Mouse (Mus musculus) hindbrain, postnatal 0 days (tissue): ENCODE measurements at regions not wholly inside any gene's neighbourhood (a gene's known extent, or its start where the extent isn't known, plus 50 kb on each side); places are given as distances from the start of the nearest gene placed in this dataset.

Experiments used
- ATAC-seq: fragments of 200-750 bp; cut with Nextera tagmentation; 2 replicates; pipeline ENCODE4 v1.8.0; 2017; ENCODE audit warnings: mild to moderate bottlenecking, moderate TSS enrichment, moderate library complexity
- DNase-seq: peaks from one replicate; pipeline ENCODE4 v3.0.0-alpha.2; 2015; ENCODE audit warnings: low spot score
- H3K27ac ChIP-seq: fragments of 300-500 bp; sonication (generic); 2 replicates; pipeline ENCODE4 v1.5.1; 2014; ENCODE audit warnings: mild to moderate bottlenecking
- H3K27me3 ChIP-seq: fragments of 300-500 bp; sonication (generic); 2 replicates; pipeline ENCODE4 v1.6.1; 2014; ENCODE audit warnings: low read length, mixed read lengths; ENCODE audit not compliant: insufficient read depth
- H3K36me3 ChIP-seq: fragments of 300-500 bp; sonication (generic); 2 replicates; pipeline ENCODE4 v1.6.1; 2014; ENCODE audit warnings: low read length, mixed read lengths; ENCODE audit not compliant: insufficient read depth
- H3K4me1 ChIP-seq: fragments of 300-500 bp; sonication (generic); 2 replicates; pipeline ENCODE4 v1.6.1; 2014; ENCODE audit warnings: antibody characterized with exemption, low read length, mixed read lengths; ENCODE audit not compliant: insufficient read depth
- H3K4me2 ChIP-seq: fragments of 300-500 bp; sonication (generic); 2 replicates; pipeline ENCODE4 v1.6.1; 2014; ENCODE audit warnings: low read depth, mild to moderate bottlenecking, low read length, moderate library complexity, mixed read lengths
- H3K4me3 ChIP-seq: fragments of 300-500 bp; sonication (generic); 2 replicates; pipeline ENCODE4 v1.5.1; 2014; ENCODE audit warnings: low read length
- H3K9ac ChIP-seq: fragments of 300-500 bp; sonication (generic); replicated peaks from 2 replicates; pipeline ENCODE4 v1.6.1; 2014; ENCODE audit warnings: mild to moderate bottlenecking, low read length, moderate library complexity, mixed read lengths
- H3K9me3 ChIP-seq: fragments of 300-500 bp; sonication (generic); 2 replicates; pipeline ENCODE4 v1.6.1; 2016; ENCODE audit warnings: low read length, mixed read lengths
- CTCF ChIP-seq: IDR thresholded peaks from 2 replicates; pipeline ENCODE4 v1.5.1; 2016; ENCODE audit warnings: antibody characterized with exemption, control low read depth, low read depth
- WGBS: fragments of 180-500 bp; shearing (Covaris S2); extraction: QIAGEN DNeasy Blood & Tissue Kit; methylation state at CpG from one replicate; pipeline ENCODE4 v1.1.7; 2014; 5-methylcytosine and 5-hydroxymethylcytosine counted together

DNA sequence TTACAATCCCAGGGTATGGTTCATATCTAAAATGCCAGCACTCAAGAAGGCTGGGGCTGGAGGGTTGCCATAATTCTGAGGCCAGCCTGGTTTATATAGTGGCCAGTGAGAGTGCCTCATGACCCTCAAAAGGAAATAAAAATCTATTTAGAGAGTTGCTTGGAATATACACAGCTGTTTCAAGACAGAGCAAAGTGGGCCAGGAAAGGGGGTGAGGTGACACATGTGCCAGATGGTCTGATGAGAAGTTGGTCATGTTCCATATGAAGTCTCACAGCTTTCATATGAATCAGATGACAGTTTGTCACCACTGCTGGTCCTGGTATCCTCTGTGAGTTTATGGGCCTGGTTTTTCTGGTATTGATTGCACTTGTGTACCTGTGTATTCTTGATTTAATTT lies 261.5 kb upstream of the Ube2e3 start:
- Histone ChIP-seq H3K9me3 (0 out of 2 replicates have a peak, but pooled peaks cover 3% of the 10 kb centered on the region), H3K4me2 (no peak overlapping the region), H3K27ac (no peak overlapping the region), H3K36me3 (no peaks in the 10 kb centered on the region), H3K4me3 (no peak overlapping the region), H3K9ac (no peak overlapping the region), H3K4me1 (no peaks in the 10 kb centered on the region), H3K27me3 (no peaks in the 10 kb centered on the region)
- ATAC-seq (peak; percentile 49; the same call in 1 of the 2 replicates), DNase-seq (peak; percentile 43)
- no peak for TF ChIP-seq CTCF

DNA sequence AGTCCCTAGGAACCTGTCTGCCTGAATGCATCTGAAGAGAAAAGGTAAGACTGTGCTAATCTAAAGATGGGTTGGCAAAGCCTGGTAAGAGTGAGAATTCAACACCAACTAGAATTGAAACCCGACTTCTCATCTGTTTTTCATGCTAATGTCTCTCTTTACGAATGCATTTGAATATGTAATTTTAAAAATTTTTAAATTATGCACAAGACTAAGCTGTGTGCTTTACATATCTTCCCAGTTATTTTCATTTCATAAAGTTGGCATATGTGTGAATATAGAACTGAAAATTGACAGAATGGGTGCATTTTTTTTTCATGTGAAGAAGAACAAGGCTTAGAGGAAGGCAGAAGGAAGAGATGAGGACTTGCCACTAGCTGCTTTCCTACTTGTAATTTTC lies 267.2 kb upstream of the Ube2e3 start:
- Histone ChIP-seq H3K4me3 (no peak overlapping the region), H3K9ac (no peak overlapping the region), H3K4me1 (no peaks in the 10 kb centered on the region), H3K4me2 (no peak overlapping the region), H3K36me3 (no peaks in the 10 kb centered on the region), H3K9me3 (no peaks in the 10 kb centered on the region), H3K27me3 (no peaks in the 10 kb centered on the region), H3K27ac (no peak overlapping the region)
- DNase-seq (no peak), ATAC-seq (no peak)
- no peak for TF ChIP-seq CTCF
- 89% methylated on average over 2 of the region's 2 CpGs for WGBS

DNA sequence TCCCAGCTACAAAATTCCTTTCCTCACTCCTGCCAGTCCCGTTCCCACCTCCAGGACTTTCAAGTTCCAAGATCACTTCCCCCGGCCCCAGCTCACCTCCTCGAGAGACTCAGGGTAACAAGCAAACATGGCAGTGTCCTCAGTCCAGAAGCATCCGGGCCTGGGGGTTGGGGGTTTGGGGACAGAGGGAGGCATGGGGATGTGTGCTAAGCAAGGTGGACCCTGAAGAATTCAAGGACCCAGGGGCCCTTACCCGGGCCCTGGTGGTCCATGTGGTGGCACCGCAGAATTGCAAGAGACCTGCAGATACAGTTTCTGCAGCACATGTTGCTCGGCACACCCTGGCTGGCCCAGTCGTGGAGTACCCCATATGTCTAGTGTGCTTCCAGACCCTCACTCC lies 269.9 kb upstream of the Ube2e3 start:
- no peak overlapping the region for H3K27ac ChIP-seq
- no peak overlapping the region for H3K9ac ChIP-seq
- H3K36me3 ChIP-seq: no peaks in the 10 kb centered on the region
- ATAC-seq: no peak
- no peak for TF ChIP-seq CTCF
- H3K4me3 ChIP-seq: no peak overlapping the region
- no peak for DNase-seq
- no peaks in the 10 kb centered on the region for H3K4me1 ChIP-seq
- H3K27me3 ChIP-seq: no peaks in the 10 kb centered on the region
- WGBS: 92% methylated on average over 8 of the region's 8 CpGs
- no peaks in the 10 kb centered on the region for H3K9me3 ChIP-seq
- H3K4me2 ChIP-seq: no peak overlapping the region

- Histone ChIP-seq H3K27me3 (no peaks in the 10 kb centered on the region), H3K27ac (no peak overlapping the region), H3K9ac (no peak overlapping the region), H3K4me3 (no peak overlapping the region), H3K36me3 (no peaks in the 10 kb centered on the region), H3K4me2 (no peak overlapping the region), H3K9me3 (no peaks in the 10 kb centered on the region), H3K4me1 (no peaks in the 10 kb centered on the region)
- WGBS: 72% methylated on average over 2 of the region's 2 CpGs
- TF ChIP-seq CTCF: no peak
- no peak for ATAC-seq
- DNase-seq: no peak
Observed at GRCm38 (mm10) chr2:78596251-78596650, 271.7 kb upstream of the Ube2e3 start.

DNA sequence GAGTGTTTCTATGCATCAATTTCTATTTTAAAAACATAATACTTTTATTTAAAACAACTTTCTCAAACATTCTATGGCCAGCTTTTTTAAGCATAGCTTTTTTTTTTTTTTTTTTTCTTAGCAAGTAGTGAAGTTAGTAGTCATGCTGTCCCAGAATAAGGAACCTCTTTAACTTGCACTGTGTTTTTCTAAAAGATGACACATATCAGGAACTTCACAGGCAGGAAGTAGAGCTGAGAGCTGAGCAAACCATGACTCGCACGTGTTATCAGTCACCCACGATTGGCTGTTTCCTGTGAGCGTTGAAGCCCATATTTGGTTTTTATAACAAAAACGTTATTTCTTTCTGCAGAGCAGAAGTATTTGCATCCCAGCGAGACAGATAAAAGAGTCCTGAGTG lies 287.9 kb upstream of the Ube2e3 start:
- no peak for ATAC-seq
- Histone ChIP-seq H3K27ac (no peak overlapping the region), H3K4me1 (no peaks in the 10 kb centered on the region), H3K9me3 (no peaks in the 10 kb centered on the region), H3K36me3 (no peaks in the 10 kb centered on the region), H3K4me3 (no peak overlapping the region), H3K9ac (no peak overlapping the region), H3K4me2 (no peak overlapping the region), H3K27me3 (no peaks in the 10 kb centered on the region)
- DNase-seq: no peak
- TF ChIP-seq CTCF: no peak
- 72% methylated on average over 6 of the region's 6 CpGs for WGBS

DNA sequence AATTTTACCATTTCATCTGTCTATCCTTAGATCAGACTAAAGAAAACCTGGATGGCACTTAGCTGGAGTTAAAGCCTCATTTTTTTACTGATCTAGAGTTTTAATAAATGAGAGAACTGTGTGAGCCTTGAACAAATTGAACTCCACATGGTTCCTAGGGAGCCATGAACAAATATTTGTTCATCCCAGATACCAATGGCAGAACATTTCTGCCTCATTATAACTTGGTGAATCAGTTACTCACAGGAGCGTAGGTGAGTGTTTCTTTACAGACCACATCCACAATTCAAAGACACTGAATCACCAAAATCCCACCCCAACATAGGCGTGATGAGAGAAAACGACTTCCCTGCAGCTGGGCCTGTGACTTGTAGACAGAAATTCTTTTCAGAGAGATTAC lies 295.4 kb upstream of the Ube2e3 start:
- no peaks in the 10 kb centered on the region for H3K27me3 ChIP-seq
- H3K36me3 ChIP-seq: no peaks in the 10 kb centered on the region
- H3K4me3 ChIP-seq: no peak overlapping the region
- no peak overlapping the region for H3K27ac ChIP-seq
- no peak overlapping the region for H3K9ac ChIP-seq
- no peak for ATAC-seq
- no peaks in the 10 kb centered on the region for H3K4me1 ChIP-seq
- H3K4me2 ChIP-seq: no peak overlapping the region
- WGBS: 75% methylated on average over 3 of the region's 3 CpGs
- no peaks in the 10 kb centered on the region for H3K9me3 ChIP-seq
- no peak for DNase-seq
- no peak for TF ChIP-seq CTCF

- 49% methylated on average over 1 of the region's 1 CpGs for WGBS
- ATAC-seq (no peak), DNase-seq (no peak)
- Histone ChIP-seq H3K4me2 (no peak overlapping the region), H3K36me3 (no peaks in the 10 kb centered on the region), H3K4me1 (no peaks in the 10 kb centered on the region), H3K4me3 (no peak overlapping the region), H3K27me3 (no peaks in the 10 kb centered on the region), H3K9ac (no peak overlapping the region), H3K27ac (no peak overlapping the region), H3K9me3 (no peaks in the 10 kb centered on the region)
- TF ChIP-seq CTCF: no peak
Observed at GRCm38 (mm10) chr2:78558128-78558527, 309.8 kb upstream of the Ube2e3 start.

DNA sequence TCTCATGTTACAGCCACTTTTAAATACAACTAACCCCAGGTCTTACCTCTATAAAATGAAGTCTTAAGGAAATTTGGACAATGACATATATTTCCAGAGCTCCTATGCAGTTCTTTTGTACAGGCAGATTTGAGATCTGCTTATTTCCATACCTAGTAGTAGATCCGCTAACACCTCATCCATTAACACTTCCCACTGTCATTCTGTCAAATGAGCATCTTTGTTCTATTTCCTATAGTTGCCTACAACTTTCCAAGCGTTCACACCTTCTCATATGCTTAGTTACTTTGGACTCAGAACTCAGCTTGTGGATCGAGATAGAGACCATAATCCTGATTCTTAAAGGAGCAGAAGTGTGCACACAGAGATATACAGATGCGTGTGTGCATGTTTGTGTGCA lies 316.8 kb upstream of the Ube2e3 start:
- DNase-seq: no peak
- no peak for ATAC-seq
- TF ChIP-seq CTCF: no peak
- no peaks in the 10 kb centered on the region for H3K36me3 ChIP-seq
- H3K27ac ChIP-seq: no peak overlapping the region
- no peaks in the 10 kb centered on the region for H3K4me1 ChIP-seq
- no peak overlapping the region for H3K4me3 ChIP-seq
- no peak overlapping the region for H3K4me2 ChIP-seq
- H3K9ac ChIP-seq: no peak overlapping the region
- 88% methylated on average over 4 of the region's 4 CpGs for WGBS
- H3K9me3 ChIP-seq: no peaks in the 10 kb centered on the region
- H3K27me3 ChIP-seq: no peaks in the 10 kb centered on the region
